Mouse (Mus musculus): ENCODE measurements around the gene Zbtb32.

Zbtb32 gene

DNA sequence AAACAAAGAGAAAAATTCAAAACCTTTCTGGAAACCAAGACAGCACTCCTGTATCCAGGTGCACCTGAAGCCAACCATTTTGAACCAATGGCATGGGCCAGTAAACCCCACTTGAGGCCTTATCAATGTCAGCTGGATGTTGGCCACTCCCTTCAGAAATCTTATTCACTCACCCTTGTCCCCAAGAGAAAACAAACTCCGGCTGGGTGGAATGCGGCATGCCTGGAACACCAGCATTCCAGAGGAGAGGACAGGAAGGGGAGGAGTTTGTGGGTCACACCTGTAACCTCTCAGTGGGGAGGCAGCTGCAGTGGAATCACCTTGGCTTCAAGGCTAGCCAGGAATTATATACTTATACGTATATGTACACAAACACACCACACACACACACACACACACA, 3.9 kb upstream of the Zbtb32 start:
- DNase-seq (ENCODE audit: extremely low spot score, low read depth, low spot score): no peak

DNA sequence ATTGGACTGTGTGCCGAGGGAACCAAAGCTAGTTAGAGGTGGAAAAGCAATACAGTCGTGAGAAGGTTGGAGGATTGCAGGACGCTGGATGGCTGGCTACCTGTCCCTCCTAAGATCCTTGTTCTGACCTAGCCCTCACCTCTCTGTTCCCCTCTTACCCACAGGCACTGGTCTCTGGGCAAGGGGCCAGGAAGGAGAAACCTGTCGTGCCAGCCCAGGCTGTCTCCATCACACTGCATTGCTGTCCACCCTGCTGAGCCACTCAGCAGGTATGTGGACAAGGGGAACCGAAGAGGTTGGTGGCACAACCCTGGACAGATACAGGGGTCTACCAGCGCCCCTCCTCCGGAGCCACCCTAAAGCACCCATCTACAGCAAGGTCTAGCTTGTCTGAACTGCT, 1.9 kb upstream of the Zbtb32 start:
- no peak for DNase-seq (ENCODE audit: extremely low spot score, low read depth, low spot score)

DNA sequence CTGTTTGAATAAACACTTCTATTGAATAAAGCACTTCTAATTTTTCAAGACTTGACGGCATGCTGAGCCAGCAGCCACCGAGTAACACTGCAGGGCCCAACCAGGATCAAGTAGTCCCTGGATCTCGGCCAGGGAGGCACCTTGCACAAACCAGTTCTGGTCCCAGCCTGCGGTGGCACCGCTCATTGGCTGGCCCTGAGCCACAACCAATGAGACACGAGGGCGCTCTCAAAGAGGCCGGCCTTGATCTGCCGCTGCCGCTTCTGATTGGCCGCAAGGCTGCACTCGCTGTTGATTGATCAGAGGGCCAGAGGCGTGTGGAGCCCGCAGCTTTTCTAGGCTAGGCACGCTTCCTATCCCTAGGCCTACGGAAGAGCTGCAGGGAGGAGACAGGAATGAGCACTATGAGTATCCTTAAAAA, 1.2 kb upstream of the Zbtb32 start:
- no peak for DNase-seq (ENCODE audit: extremely low spot score, low read depth, low spot score)

DNA sequence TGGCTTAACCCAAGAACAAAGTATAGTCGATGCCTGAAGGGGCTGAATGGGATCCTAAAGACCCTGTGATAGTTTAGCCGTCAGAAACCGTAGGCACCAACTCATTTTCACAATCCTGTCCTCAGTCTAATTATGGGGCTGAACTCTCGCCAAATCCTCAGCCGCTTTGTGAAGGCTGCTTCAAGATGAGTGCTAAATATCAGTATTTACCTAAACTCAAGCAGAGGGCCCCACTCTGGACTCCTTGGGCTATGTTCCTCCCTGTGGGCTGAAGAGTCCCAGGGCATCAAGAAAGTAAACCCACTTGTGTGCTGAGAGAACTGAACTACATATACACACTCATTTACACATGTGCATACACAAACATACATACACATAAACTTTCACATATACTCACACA, 1.9 kb downstream of the Zbtb32 start:
- DNase-seq (ENCODE audit: extremely low spot score, low read depth, low spot score): no peak

DNA sequence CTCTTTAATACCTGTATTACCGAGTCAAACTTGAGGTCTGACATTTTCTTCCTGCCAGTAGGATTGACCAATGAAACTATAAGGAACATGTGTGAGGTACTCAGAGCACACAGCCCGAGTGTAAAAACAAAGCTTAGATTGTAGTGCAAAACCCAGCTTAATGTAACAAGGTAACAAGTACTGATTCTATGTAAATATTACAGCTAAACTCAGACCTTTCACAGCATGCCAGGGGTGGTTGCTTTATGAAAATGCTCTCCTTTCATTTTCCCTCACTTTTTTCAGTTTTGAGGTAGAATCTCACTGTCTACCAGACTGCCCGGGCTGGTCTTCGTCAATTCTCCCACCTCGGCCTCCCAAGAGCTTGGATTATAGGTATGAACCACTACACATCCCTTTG, 2.6 kb downstream of the Zbtb32 start:
- no peak for DNase-seq (ENCODE audit: extremely low spot score, low read depth, low spot score)

DNA sequence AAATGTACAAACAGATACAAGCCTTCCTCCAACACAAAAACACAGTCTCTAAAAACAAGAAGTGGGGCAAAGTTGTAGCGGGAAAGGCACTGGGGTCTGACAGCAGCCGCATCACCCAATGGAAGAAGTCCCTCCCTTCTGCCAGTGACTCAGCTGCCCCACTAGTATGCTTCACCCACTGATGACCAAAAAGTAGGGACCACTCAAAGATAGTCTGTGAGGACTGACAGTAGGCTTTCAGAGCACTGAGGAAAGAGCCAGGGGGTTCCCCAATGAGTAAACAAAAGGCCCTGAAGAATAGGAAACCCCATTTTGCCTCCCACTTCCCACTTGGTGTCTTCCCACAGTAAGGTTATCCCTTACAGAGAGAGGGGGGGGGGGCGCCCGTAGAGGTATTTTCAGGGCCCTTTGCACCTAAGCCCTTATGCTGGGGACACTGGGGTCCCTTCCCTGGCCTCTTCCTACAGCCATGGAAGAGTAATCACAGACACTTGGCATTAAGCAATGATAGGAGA, 4.1 kb downstream of the Zbtb32 start:
- no peak for DNase-seq (ENCODE audit: extremely low spot score, low read depth, low spot score)

DNA sequence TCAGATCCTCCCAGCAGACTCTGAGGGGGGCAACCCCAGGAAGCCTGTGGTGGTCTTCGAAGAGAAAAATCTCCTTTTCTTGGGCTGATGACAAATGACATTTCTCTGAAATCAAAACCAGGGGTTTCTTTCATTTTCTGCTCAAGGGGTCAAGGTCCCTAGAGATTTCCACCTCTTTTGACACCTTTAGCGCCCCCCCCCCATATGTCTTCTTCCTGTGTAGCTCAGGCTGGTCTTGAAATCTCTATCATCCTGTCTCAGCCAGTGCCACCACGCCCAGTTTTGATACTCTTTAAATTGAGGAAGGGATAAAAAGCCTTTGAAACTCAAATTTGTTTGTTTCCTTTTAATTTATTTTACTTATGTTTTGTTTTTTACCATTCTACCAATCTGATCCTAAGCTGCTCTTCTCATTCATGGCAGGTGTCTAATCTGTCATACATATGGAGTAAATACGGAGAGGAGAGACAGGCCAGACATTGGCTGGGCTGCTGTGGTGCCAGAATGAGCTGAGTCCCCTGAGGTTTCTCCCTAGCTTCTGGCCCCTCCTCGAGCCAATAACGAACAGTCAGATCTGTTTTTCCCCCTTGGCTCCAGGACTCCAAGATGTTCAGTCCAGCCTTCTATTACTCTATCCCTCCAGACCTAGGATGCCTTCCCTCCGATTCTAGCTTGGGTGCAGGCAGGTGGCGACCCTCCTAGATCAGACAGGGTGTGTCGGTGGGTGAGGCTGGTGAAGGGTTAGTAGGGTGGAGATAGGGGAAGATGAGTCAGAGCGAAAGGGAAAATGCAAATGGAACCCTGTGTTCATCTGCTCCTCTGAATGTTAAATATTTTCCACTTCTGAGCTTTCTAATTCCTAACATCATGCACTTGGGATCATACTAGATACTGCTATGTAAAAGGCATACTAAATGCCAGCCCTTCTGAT, 4.9 kb downstream of the Zbtb32 start:
- no peak for DNase-seq (ENCODE audit: extremely low spot score, low read depth, low spot score)

DNA sequence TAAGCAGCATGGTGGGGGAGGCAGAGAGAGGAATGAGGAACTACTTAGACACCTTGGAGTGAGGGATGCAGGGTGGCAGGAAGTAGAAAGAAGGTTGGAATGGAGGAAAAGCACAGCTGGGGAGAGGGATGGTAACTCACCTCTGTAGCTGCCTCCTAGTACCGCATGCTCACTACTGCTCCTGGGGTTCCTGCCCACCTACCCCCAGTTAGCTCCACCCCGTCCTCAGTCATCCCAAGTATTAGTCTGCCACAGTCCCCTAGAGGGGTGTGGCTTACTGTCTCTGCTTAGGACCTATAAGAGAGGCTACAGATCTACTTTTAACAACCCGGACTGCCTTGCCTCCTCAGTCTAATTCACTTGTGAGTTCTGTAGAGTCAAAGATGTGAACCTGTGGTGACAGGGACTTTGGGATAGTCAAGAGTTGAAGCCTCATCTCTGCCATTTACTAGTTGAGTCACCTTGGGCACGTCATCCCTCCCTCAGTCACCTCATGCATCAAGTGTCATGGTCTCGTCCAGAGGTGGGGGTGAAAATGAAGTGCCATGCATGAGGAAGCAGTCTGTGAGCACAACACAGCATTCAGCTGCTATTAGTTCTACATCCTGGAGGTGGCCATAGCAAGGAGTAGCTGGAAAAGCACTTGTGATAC, 5.8 kb downstream of the Zbtb32 start:
- DNase-seq (ENCODE audit: extremely low spot score, low read depth, low spot score): no peak

DNA sequence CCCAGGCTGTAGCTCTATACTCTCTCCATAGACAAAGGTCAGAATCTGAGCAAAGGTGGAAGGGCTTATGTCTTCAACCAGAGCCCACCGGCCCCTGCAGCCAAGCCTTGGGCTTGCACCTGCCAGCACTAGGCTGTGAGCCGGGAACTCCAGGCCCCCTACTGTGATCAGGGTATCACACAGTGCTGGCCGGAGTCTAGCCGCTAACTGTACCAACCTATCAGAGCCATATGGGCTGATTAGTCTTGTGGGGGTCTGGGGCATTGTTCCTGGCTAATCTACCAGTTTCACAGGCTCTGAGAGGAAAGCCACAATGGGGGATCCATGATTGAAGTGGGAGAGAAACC, 7.1 kb downstream of the Zbtb32 start:
- DNase-seq (ENCODE audit: extremely low spot score, low read depth, low spot score): no peak

DNA sequence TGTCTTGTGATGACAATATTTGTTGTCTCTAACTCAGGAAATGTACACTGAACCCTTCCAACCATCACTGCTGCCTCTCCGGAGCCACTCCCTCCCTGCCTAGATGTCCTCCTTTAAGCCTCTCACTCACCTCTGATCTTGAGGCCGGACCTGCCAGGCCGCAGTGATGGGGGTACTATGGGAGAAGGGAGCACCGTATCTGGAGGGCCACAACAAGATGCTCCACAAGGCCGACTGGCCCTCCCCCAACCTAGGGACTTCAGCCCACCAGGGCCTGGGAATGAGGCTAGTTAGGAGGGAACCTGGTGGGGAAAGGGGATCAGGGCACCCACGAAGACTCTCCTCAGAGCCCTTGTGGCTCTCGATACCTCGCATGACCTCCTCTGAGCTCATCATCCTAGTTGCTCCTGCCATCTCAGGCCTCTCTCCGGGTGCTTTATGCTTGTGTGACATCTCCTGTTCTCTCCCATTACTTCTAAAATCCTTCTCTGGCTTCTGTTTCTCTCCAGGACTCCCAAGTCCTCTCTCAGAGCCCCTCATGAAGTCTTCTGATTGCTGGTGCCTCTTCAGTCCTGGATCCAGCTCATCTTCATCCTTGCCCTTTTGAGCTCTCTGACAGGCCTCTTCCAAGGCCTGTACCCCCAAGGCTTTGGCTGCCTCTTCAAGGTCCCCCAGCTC, 7.6 kb downstream of the Zbtb32 start:
- DNase-seq (ENCODE audit: extremely low spot score, low read depth, low spot score): no peak

DNA sequence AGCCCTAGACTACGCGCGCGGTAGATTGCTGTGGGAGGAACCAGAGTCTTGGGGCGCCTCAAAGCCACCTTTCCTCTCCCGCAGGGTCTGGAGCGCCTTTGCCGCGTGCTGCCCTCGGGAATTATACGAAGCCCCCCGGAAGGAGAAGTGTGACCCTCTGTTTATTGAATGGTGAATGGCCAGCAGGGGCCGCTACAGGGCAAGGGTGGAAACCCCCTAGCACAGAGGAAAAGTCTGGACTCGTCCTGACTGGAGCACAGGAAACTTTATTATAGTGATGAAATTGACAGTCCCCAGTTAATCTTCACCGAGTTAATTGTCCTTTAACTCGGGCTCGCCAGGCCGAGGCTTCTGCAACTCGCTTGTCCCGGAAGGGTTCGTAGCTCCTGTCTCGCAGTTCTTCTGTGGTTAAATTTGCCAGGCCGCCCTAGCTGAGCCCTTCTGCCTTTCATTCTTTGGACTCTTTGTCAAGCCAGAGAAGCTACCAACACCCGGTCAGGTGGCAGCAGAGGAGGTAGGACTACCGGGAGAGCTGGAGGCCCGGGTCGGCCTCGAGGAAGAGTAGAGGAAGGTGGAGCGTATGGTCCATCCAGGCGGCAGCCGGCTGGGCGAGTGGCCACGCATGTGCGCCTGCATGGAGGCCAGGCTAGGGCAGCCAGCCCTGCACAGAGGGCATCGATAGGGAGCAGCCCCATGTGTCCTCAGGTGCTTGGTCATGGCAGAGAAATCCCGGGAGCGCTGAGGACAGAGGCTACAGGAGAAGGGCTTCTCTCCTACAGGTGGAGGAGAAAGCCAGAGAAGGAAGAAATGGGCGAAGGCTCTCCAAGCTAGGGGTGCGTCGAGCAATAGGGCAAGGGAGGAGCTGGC, 9.0 kb downstream of the Zbtb32 start:
- peak; percentile 67 for DNase-seq (ENCODE audit: extremely low spot score, low read depth, low spot score)

DNA sequence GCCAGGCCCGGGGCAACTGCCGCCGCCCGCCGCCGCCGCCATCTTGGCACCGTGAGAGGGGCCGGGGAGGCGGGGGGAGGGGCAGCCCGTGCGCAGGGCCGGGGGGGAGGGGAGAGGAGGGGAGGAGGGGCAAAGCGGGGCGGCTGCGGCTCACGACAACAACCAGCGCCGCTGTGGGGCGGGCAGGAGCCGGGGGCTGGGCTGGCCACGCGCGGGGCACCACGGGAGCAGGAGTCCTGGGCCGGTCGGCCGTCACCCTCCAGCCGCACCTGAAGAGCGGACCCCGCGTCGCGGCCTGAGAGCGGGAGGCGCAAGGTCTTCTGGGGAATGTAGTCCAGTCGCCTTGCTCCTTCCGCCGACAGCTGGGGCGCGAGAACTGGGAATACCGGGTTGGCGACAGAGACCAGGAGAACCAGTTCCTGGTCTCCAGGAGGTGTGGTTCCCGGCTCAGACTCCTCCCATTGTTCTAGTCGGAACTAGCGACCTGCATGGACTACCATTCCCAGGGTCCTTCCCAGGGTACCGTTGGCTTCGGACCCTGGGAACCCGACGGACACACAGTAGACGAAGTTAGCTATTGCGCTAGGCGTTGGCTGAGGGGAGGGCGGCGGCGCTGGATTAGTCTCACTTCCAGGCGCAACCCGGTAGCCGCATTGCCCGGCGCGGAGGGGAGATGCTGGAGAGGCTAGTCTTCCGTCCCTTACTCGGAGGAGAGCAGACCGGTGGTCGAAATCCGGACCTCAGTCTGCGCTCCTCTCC, 9.9 kb downstream of the Zbtb32 start, which contains the start of gene Kmt2b:
TSS of gene Kmt2b (minus strand) at position 51 of the 759 bp plus-strand sequence.
- DNase-seq (ENCODE audit: extremely low spot score, low read depth, low spot score): peak; percentile 85

DNA sequence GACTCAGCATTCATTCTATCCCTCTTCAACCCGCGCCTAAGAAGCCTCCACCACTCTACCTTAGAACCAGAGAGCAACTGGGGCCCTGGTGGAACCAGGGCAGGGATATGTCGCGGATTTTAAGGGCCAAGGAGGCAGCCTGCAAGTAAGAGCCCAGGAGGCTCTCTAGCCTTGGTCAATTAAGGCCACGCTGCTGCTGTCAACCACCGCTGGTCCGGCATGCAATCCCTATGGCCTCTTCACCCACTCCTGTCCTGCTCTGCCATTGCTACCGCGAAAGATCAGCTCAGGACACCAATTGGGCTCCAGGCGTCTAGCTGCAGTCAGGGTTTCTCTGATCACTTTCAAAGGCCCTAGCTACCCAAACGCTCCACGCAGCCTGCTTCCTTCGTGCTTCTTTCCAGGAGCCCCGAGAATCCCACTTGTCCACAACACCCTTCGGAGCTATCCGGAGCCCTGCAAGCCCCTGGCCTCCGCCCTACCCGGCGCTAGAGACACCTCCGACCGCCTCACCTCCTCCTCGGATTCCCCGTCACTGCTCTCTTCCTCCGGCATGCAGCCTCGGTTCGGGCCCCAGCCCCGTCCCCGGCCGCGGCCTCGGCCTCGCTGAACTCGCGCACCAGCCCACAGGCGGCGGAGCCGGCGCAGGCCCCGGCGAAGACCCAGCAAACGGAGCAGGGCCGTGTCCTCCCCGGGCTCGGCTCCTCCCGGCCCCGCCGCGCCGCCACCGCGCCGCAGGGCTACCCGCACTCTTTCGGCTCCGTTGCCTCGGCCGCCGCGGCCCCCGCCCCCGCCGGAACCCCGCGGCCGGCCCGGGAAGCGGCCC, 10.7 kb downstream of the Zbtb32 start:
- no peak for DNase-seq (ENCODE audit: extremely low spot score, low read depth, low spot score)

DNA sequence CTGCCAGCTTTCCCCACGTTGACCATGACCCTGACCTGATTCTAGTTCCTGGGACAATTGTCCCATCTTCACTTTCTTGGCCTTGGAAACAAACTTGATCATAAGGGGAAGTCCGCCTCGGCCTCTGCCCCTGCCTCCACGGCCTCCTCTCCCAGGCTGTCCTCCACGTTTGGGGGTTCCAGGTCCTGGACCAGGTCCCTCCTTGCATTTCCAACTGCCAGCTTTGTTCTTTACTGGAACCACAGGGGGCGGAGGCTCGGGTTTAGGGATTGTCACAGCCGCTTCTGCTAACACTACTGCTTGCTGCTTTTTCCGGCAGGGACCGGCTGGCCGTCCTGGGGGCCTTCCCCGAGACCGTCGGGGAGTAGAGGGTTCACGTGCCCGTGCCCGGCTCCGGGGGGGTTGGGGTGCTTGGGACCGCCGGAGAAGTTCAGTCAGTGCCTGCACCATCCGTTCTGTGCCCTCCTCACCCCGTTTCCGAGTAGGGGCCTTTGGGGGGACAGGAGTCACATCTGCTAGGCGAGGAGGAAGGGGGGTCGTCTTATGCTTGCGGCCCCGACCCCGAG, 12.2 kb downstream of the Zbtb32 start:
- no peak for DNase-seq (ENCODE audit: extremely low spot score, low read depth, low spot score)

DNA sequence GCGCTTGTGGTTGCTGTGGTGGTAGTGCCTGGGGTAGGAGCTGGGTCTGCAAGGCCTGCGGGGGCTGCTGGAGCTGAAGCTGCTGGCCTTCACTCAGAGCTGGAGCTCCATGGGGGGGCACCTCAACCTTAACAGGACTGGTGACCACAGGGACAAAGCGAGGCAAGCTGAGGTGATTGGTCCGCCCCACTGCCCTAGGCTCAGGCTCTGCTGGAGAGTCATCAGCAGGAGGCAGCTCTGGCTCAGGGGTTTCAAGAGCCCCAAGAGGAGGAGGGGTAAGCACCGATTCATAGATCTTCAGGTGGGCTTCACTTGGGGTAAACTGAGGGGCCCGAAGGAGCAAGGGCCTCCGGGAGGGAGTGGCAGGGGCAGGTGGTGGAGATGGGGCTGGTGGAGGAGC, 13.5 kb downstream of the Zbtb32 start:
- no peak for DNase-seq (ENCODE audit: extremely low spot score, low read depth, low spot score)

DNA sequence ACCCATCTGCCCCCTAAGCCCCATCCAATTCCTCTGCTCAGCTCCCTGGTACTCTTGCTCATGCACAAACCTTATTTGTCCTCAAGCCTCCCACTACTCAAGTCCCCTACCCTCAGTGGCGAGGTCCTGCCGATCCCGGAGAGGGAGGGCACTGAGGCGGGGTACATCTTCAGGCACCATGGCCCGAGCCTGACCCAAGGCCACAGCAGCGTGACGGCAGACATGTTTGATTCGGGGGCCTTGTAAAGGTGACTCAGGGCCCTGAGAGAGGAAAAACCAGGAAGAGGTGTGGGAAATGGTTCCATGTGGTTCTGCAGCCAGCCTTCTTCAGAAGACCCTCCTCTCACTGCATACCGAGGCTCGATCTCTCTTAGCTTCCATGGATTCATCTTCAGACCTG, 14.4 kb downstream of the Zbtb32 start:
- no peak for DNase-seq (ENCODE audit: extremely low spot score, low read depth, low spot score)

DNA sequence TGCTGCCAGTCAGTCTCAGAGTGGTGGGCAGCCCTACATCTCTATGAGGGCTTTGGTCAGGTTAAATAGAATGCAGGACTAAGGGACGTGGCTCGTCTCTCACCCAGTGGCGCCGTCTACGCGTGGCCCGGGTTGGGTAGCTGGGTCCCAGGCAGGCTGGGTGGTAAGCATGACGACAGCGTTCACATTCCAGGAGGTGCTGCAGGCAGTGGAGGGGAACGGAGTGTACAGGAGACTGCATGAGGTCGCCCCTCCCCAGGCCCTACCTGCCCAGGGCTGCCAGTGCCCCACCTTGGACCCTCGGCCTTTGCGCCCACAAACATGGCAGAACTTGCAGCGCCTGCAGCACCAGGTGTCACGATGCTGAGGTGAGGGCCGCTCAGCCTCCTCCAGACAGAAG, 17.2 kb downstream of the Zbtb32 start:
- no peak for DNase-seq (ENCODE audit: extremely low spot score, low read depth, low spot score)

DNA sequence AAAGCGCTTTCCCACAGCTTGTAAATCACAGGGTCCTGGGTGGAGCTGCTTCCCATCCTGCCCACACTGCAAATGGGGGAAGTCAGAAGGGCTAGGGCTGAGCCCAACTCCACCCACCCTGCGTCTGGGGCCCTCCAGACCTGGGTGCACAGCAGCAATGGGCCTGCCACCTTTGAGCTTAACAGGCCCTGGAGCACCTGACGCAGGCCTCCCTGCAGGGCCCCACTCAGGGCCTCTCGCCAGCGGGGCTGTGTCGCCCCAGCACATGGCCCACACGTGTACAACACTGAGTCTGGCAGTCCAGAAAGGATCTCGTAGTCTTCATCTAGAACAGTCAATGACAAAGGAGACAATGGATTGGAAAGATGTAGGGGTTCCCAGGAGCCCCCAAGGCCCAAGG, 18.8 kb downstream of the Zbtb32 start:
- DNase-seq (ENCODE audit: extremely low spot score, low read depth, low spot score): no peak

DNA sequence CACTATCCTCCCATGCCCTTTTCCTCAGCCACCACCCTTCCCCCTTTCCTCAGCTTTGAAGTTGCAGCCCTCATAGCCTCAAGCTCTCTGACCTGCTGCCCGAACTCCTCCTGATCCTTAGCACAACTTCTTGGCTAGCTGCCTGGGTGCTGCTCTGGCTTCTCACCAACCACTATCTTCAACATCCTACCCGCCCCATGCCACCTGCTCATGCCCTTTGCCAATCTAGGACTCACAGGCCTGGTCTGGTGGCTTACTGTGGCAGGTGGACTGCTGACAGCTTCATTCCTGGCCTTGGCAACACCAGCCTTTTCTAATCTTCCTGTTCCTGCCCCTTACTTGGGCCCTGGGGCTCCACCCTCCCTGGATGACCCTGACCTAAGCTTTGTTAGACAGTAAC, 25.7 kb downstream of the Zbtb32 start:
- DNase-seq (ENCODE audit: extremely low spot score, low read depth, low spot score): no peak

Measured in hindlimb bud, embryonic 11.5 days (tissue).